Mouse (Mus musculus) embryonic fibroblast, embryonic 13.5 days (primary cell): ENCODE data around the gene Sst.

Source experiments
- CTCF ChIP-seq: IDR thresholded peaks from 2 replicates; pipeline ENCODE4 v1.5.1; 2011; ENCODE audit warnings: mild to moderate bottlenecking, control low read depth, low read length, moderate library complexity, borderline replicate concordance; ENCODE audit not compliant: insufficient read depth
- POLR2A ChIP-seq: IDR thresholded peaks from 2 replicates; pipeline ENCODE4 v1.6.1; 2011; ENCODE audit warnings: low read depth, mild to moderate bottlenecking, control low read depth, low read length, moderate library complexity

GRCm38 (mm10) chr16:23927301-23928114, 36.8 kb upstream of the Sst start:
- TF ChIP-seq POLR2A (no peak), CTCF (no peak)
